Mouse (Mus musculus) heart, embryonic 12.5 days (tissue): ENCODE data around the gene Ap5s1. TPM values are rescaled to one million over a fixed set of nuclear protein-coding genes. Genes with fewer than 3 reads are reported as not detected.

Experiments
- ATAC-seq: fragments of 200-750 bp; cut with Nextera tagmentation; 2 replicates; pipeline ENCODE4 v1.8.0; 2017; ENCODE audit warnings: moderate TSS enrichment, moderate library complexity; ENCODE audit not compliant: insufficient number of reproducible peaks, low FRiP score
- H3K27ac ChIP-seq: fragments of 300-500 bp; sonication (generic); 2 replicates; pipeline ENCODE4 v1.5.1; 2016; ENCODE audit warnings: mild to moderate bottlenecking, moderate library complexity; ENCODE audit not compliant: poor library complexity, severe bottlenecking
- H3K27me3 ChIP-seq: fragments of 300-500 bp; sonication (generic); replicated peaks from 2 replicates; pipeline ENCODE4 v1.6.1; 2016; ENCODE audit warnings: mild to moderate bottlenecking, moderate library complexity
- H3K36me3 ChIP-seq: fragments of 300-500 bp; sonication (generic); 2 replicates; pipeline ENCODE4 v1.6.1; 2016; ENCODE audit warnings: mild to moderate bottlenecking, moderate library complexity
- H3K4me1 ChIP-seq: fragments of 300-500 bp; sonication (generic); replicated peaks from 2 replicates; pipeline ENCODE4 v1.6.1; 2016; ENCODE audit warnings: mild to moderate bottlenecking
- H3K4me2 ChIP-seq: fragments of 300-500 bp; sonication (generic); 2 replicates; pipeline ENCODE4 v1.6.1; 2016; ENCODE audit warnings: mild to moderate bottlenecking, moderate library complexity
- H3K4me3 ChIP-seq: fragments of 300-500 bp; sonication (generic); 2 replicates; pipeline ENCODE4 v1.5.1; 2016; ENCODE audit warnings: mild to moderate bottlenecking
- H3K9ac ChIP-seq: fragments of 300-500 bp; sonication (generic); 2 replicates; pipeline ENCODE4 v1.6.1; 2016; ENCODE audit warnings: mild to moderate bottlenecking, moderate library complexity
- H3K9me3 ChIP-seq: fragments of 300-500 bp; sonication (generic); replicated peaks from 2 replicates; pipeline ENCODE4 v1.6.1; 2016; ENCODE audit warnings: mild to moderate bottlenecking, moderate library complexity
- WGBS: fragments of 180-500 bp; shearing (Covaris S2); methylation state at CpG from one replicate; pipeline ENCODE4 v1.1.7; 2016; 5-methylcytosine and 5-hydroxymethylcytosine counted together
- polyA plus RNA-seq: library from polyadenylated mRNA; unstranded; fragments of >200 nt; fragmentation: Nextera tagmentation; extraction: Ambion mirVana; gene quantifications from 2 replicates; pipeline ENCODE4 v1.2.1, GENCODE M21; 2016

Gene Ap5s1
- polyA plus RNA-seq, 1 experiment from 2014 or later, result 30.1 TPM

- Histone ChIP-seq H3K27ac (peak overlapping the region; percentile 58), H3K27me3 (no peaks in the 10 kb centered on the region), H3K4me1 (peaks cover 13% of the 10 kb centered on the region), H3K9me3 (no peaks in the 10 kb centered on the region), H3K36me3 (no peaks in the 10 kb centered on the region), H3K4me3 (no peak overlapping the region), H3K9ac (no peak overlapping the region), H3K4me2 (peak overlapping the region; percentile 37)
- ATAC-seq, result peak; percentile 84
- whole genome bisulfite sequencing, result 9% methylated on average over 7 of the region's 7 CpGs
Measured at GRCm38 (mm10) chr2:131253681-131254328, 46.9 kb downstream of the Ap5s1 start.

- H3K36me3 ChIP-seq, result no peaks in the 10 kb centered on the region
- H3K4me1 ChIP-seq, result peaks cover 13% of the 10 kb centered on the region
- no peak overlapping the region for H3K9ac ChIP-seq
- H3K9me3 ChIP-seq, result no peaks in the 10 kb centered on the region
- H3K27ac ChIP-seq, result peak overlapping the region; percentile 58
- H3K4me2 ChIP-seq, result peak overlapping the region; percentile 37
- H3K27me3 ChIP-seq, result no peaks in the 10 kb centered on the region
- 56% methylated on average over 2 of the region's 2 CpGs for WGBS
- peak; percentile 6; the same call in 1 of the 2 replicates for ATAC-seq
- H3K4me3 ChIP-seq, result no peak overlapping the region
Measured at GRCm38 (mm10) chr2:131254329-131254713, 47.4 kb downstream of the Ap5s1 start.

- H3K9ac ChIP-seq, result no peak overlapping the region
- H3K4me2 ChIP-seq, result no peak overlapping the region
- no peaks in the 10 kb centered on the region for H3K36me3 ChIP-seq
- no peaks in the 10 kb centered on the region for H3K9me3 ChIP-seq
- H3K4me3 ChIP-seq, result no peak overlapping the region
- no peak overlapping the region for H3K27ac ChIP-seq
- H3K27me3 ChIP-seq, result no peaks in the 10 kb centered on the region
- WGBS, result 62% methylated on average over 3 of the region's 3 CpGs
- no peak for ATAC-seq
- peaks cover 21% of the 10 kb centered on the region for H3K4me1 ChIP-seq
Measured at GRCm38 (mm10) chr2:131255738-131256137, 48.9 kb downstream of the Ap5s1 start.

GRCm38 (mm10) chr2:131258693-131259092, 51.8 kb downstream of the Ap5s1 start:
- H3K27ac ChIP-seq, result no peak overlapping the region
- no peaks in the 10 kb centered on the region for H3K9me3 ChIP-seq
- no peaks in the 10 kb centered on the region for H3K36me3 ChIP-seq
- WGBS, result 78% methylated on average over 8 of the region's 8 CpGs
- no peak for ATAC-seq
- H3K4me3 ChIP-seq, result no peak overlapping the region
- no peaks in the 10 kb centered on the region for H3K27me3 ChIP-seq
- H3K4me2 ChIP-seq, result no peak overlapping the region
- H3K4me1 ChIP-seq, result peaks cover 26% of the 10 kb centered on the region
- H3K9ac ChIP-seq, result no peak overlapping the region

- H3K9ac ChIP-seq, result peak overlapping the region; percentile 12; the same call in 1 of the 2 replicates
- no peak overlapping the region for H3K4me3 ChIP-seq
- H3K9me3 ChIP-seq, result no peaks in the 10 kb centered on the region
- no peaks in the 10 kb centered on the region for H3K36me3 ChIP-seq
- H3K27me3 ChIP-seq, result no peaks in the 10 kb centered on the region
- ATAC-seq, result no peak
- WGBS, result 22% methylated on average over 9 of the region's 9 CpGs
- peak overlapping the region; percentile 68 for H3K4me2 ChIP-seq
- peaks cover 34% of the 10 kb centered on the region for H3K4me1 ChIP-seq
- peak overlapping the region; percentile 91 for H3K27ac ChIP-seq
Measured at GRCm38 (mm10) chr2:131260544-131261307, 53.8 kb downstream of the Ap5s1 start.

- Histone ChIP-seq H3K4me3 (peak overlapping the region; percentile 87), H3K4me2 (peak overlapping the region; percentile 68), H3K9me3 (no peaks in the 10 kb centered on the region), H3K36me3 (no peaks in the 10 kb centered on the region), H3K9ac (peak overlapping the region; percentile 69), H3K27ac (peak overlapping the region; percentile 91), H3K27me3 (no peaks in the 10 kb centered on the region), H3K4me1 (peaks cover 34% of the 10 kb centered on the region)
- WGBS, result 7% methylated on average over 10 of the region's 10 CpGs
- peak; percentile 62 for ATAC-seq
Measured at GRCm38 (mm10) chr2:131261481-131262212, 54.8 kb downstream of the Ap5s1 start.

GRCm38 (mm10) chr2:131262213-131262672, 55.4 kb downstream of the Ap5s1 start, which contains the start of gene Pank2:
Pank2 (plus strand) TSS chr2:131262495.
- Histone ChIP-seq H3K4me3 (peak within 1 kb of the TSS; percentile 87), H3K4me1 (peaks cover 34% of the 10 kb centered on the region), H3K9ac (peak within 1 kb of the TSS; percentile 95), H3K27ac (peak within 1 kb of the TSS; percentile 99), H3K4me2 (peak within 1 kb of the TSS; percentile 77), H3K27me3 (no peaks in the 10 kb centered on the region), H3K9me3 (no peaks in the 10 kb centered on the region), H3K36me3 (no peaks in the 10 kb centered on the region)
- peak; percentile 99 for ATAC-seq
- 0% methylated on average over 49 of the region's 49 CpGs for WGBS

Other genes with a start within 250 kb of the Ap5s1 start
- 3.3 and 3.8 TPM in 2 replicates for gene Gfra4, start 164.0 kb upstream of the Ap5s1 start, polyA plus RNA-seq
- 9.8 and 12.0 TPM in 2 replicates for gene Adam33, start 143.3 kb upstream of the Ap5s1 start, polyA plus RNA-seq
- 0.08 and 0.14 TPM in 2 replicates for gene Siglec1, start 120.3 kb upstream of the Ap5s1 start, polyA plus RNA-seq
- gene Hspa12b, start 79.8 kb upstream of the Ap5s1 start, polyA plus RNA-seq, result 8.7 and 8.9 TPM in 2 replicates
- not detected in 2 replicates for gene Gm11037, start 73.6 kb upstream of the Ap5s1 start, polyA plus RNA-seq
- 69.2 and 69.6 TPM in 2 replicates for gene 1700037H04Rik, start 47.0 kb upstream of the Ap5s1 start, polyA plus RNA-seq
- 6.9 and 7.2 TPM in 2 replicates for gene Cenpb, start 27.0 kb upstream of the Ap5s1 start, polyA plus RNA-seq
- 38.7 and 39.1 TPM in 2 replicates for gene Cdc25b, start 20.1 kb upstream of the Ap5s1 start, polyA plus RNA-seq
- 1.2 and 1.3 TPM in 2 replicates for gene Spef1, start 19.8 kb upstream of the Ap5s1 start, polyA plus RNA-seq
- 20.3 and 20.6 TPM in 2 replicates for gene Mavs, start 27.0 kb downstream of the Ap5s1 start, polyA plus RNA-seq
- 37.1 and 37.6 TPM in 2 replicates for gene Pank2, start 55.4 kb downstream of the Ap5s1 start, polyA plus RNA-seq
- gene Rnf24, start 145.8 kb downstream of the Ap5s1 start, polyA plus RNA-seq, result 2.6 and 2.8 TPM in 2 replicates